Mouse (Mus musculus) testis, adult 2 months (tissue): Measurements from ENCODE around the gene Tead2.

ENCODE experiments used
- CTCF ChIP-seq: fragments of 200-500 bp; IDR thresholded peaks from 2 replicates; pipeline ENCODE4 v1.5.1; 2012; ENCODE audit warnings: low read depth, mild to moderate bottlenecking, inconsistent platforms, low read length, moderate library complexity; ENCODE audit not compliant: control insufficient read depth, insufficient read depth, insufficient replicate concordance
- POLR2A ChIP-seq: fragments of 200-500 bp; IDR thresholded peaks from 2 replicates; pipeline ENCODE4 v1.6.1; 2012; ENCODE audit warnings: low read depth, mild to moderate bottlenecking, inconsistent platforms, low read length, moderate library complexity; ENCODE audit not compliant: control insufficient read depth

GRCm38 (mm10) chr7:45231192-45231591 is 15.6 kb downstream of the Tead2 start:
- TF ChIP-seq CTCF (no peak), POLR2A (no peak)
